Mouse (Mus musculus) naive thymus-derived CD4-positive, alpha-beta T cell, adult 2 months (primary cell): ENCODE measurements around the gene B4galt7.
"Not testable (repeated sequence)": the region's sequence is repeated elsewhere in the genome, so short reads cannot be mapped to it uniquely, and the experiment has no call there.

Experiments
- DNase-seq: peaks from one replicate; pipeline ENCODE4 v3.0.0-alpha.2; 2011; ENCODE audit warnings: low read depth

Gene B4galt7

GRCm38 (mm10) chr13:55599566-55600540 is at the start of gene B4galt7:
Gene B4galt7 (plus strand): TSS chr13:55599896.
- peak; percentile 78 for DNase-seq

GRCm38 (mm10) chr13:55555921-55556320 is 43.8 kb upstream of the B4galt7 start:
- DNase-seq = no peak

GRCm38 (mm10) chr13:55557499-55557898 is 42.2 kb upstream of the B4galt7 start:
- DNase-seq = no peak

GRCm38 (mm10) chr13:55563266-55563879 is 36.3 kb upstream of the B4galt7 start:
- no peak for DNase-seq

- DNase-seq = no peak
These were observed 32.7 kb upstream of the B4galt7 start for GRCm38 (mm10) chr13:55567001-55567400.

GRCm38 (mm10) chr13:55567949-55568348 is 31.7 kb upstream of the B4galt7 start:
- no peak for DNase-seq

GRCm38 (mm10) chr13:55568524-55568923 is 31.2 kb upstream of the B4galt7 start:
- not testable (repeated sequence) for DNase-seq

GRCm38 (mm10) chr13:55569726-55570285 is 29.9 kb upstream of the B4galt7 start:
- DNase-seq = peak; percentile 18

GRCm38 (mm10) chr13:55570286-55570973 is 29.3 kb upstream of the B4galt7 start:
- peak; percentile 37 for DNase-seq

- DNase-seq = peak; percentile 94
These were observed 28.5 kb upstream of the B4galt7 start, which contains the start of gene Fam193b for GRCm38 (mm10) chr13:55571027-55571751. Gene Fam193b (minus strand): TSS chr13:55571120.

- no peak for DNase-seq
These were observed 27.7 kb upstream of the B4galt7 start for GRCm38 (mm10) chr13:55571977-55572376.

- no peak for DNase-seq
These were observed 26.3 kb upstream of the B4galt7 start, which contains the start of gene Tmed9 for GRCm38 (mm10) chr13:55573432-55573831. Gene Tmed9 (plus strand): TSS chr13:55573732.

- no peak for DNase-seq
These were observed 25.4 kb upstream of the B4galt7 start for GRCm38 (mm10) chr13:55574321-55574720.

GRCm38 (mm10) chr13:55575932-55576331 is 23.8 kb upstream of the B4galt7 start:
- DNase-seq = no peak

GRCm38 (mm10) chr13:55576872-55577271 is 22.8 kb upstream of the B4galt7 start:
- DNase-seq = not testable (repeated sequence)

GRCm38 (mm10) chr13:55578086-55578485 is 21.6 kb upstream of the B4galt7 start:
- DNase-seq = no peak

- no peak for DNase-seq
These were observed 7.7 kb upstream of the B4galt7 start for GRCm38 (mm10) chr13:55591961-55592490.

- peak; percentile 97 for DNase-seq
These were observed 7.0 kb upstream of the B4galt7 start for GRCm38 (mm10) chr13:55592512-55593253.

- DNase-seq = no peak
These were observed 6.4 kb upstream of the B4galt7 start for GRCm38 (mm10) chr13:55593254-55593747.

- no peak for DNase-seq
These were observed 4.3 kb upstream of the B4galt7 start for GRCm38 (mm10) chr13:55595375-55595774.
